Mouse (Mus musculus) midbrain, postnatal 0 days (tissue): ENCODE measurements at regions not wholly inside any gene's neighbourhood (a gene's known extent, or its start where the extent isn't known, plus 50 kb on each side); places are given as distances from the start of the nearest gene placed in this dataset.
A peak's percentile ranks its signal among the peaks of the same experiment; 100 is the strongest.

Source experiments
- ATAC-seq: fragments of 200-750 bp; cut with Nextera tagmentation; 2 replicates; pipeline ENCODE4 v1.8.0; 2017; ENCODE audit warnings: moderate number of reproducible peaks, mild to moderate bottlenecking, moderate TSS enrichment, moderate library complexity; ENCODE audit not compliant: low FRiP score
- DNase-seq: peaks from one replicate; pipeline ENCODE4 v3.0.0-alpha.2; 2015; ENCODE audit warnings: low spot score
- H3K27ac ChIP-seq: fragments of 300-500 bp; sonication (generic); 2 replicates; pipeline ENCODE4 v1.5.1; 2014; ENCODE audit warnings: low read depth, mild to moderate bottlenecking, low read length, mixed read lengths
- H3K27me3 ChIP-seq: fragments of 300-500 bp; sonication (generic); 2 replicates; pipeline ENCODE4 v1.6.1; 2014; ENCODE audit warnings: low read length, control low read depth, mixed read lengths; ENCODE audit not compliant: insufficient read depth
- H3K36me3 ChIP-seq: fragments of 300-500 bp; sonication (generic); 2 replicates; pipeline ENCODE4 v1.6.1; 2014; ENCODE audit warnings: low read length, control low read depth, mixed read lengths; ENCODE audit not compliant: insufficient read depth
- H3K4me1 ChIP-seq: fragments of 300-500 bp; sonication (generic); 2 replicates; pipeline ENCODE4 v1.6.1; 2014; ENCODE audit warnings: mild to moderate bottlenecking, control low read depth, antibody characterized with exemption, low read length, mixed read lengths; ENCODE audit not compliant: insufficient read depth
- H3K4me2 ChIP-seq: fragments of 300-500 bp; sonication (generic); 2 replicates; pipeline ENCODE4 v1.6.1; 2014; ENCODE audit warnings: low read depth, mild to moderate bottlenecking, low read length, mixed read lengths; ENCODE audit not compliant: poor library complexity, severe bottlenecking
- H3K4me3 ChIP-seq: fragments of 300-500 bp; sonication (generic); 2 replicates; pipeline ENCODE4 v1.5.1; 2014; ENCODE audit warnings: low read depth, mild to moderate bottlenecking, low read length, moderate library complexity
- H3K9ac ChIP-seq: fragments of 300-500 bp; sonication (generic); replicated peaks from 2 replicates; pipeline ENCODE4 v1.6.1; 2014; ENCODE audit warnings: mild to moderate bottlenecking, low read length, moderate library complexity, mixed read lengths; ENCODE audit not compliant: poor library complexity, severe bottlenecking
- H3K9me3 ChIP-seq: fragments of 300-500 bp; sonication (generic); 2 replicates; pipeline ENCODE4 v1.6.1; 2016; ENCODE audit warnings: low read length, control low read depth
- CTCF ChIP-seq: IDR thresholded peaks from 2 replicates; pipeline ENCODE4 v1.5.1; 2016; ENCODE audit warnings: antibody characterized with exemption, mild to moderate bottlenecking
- whole genome bisulfite sequencing: fragments of 180-500 bp; shearing (Covaris S2); extraction: QIAGEN DNeasy Blood & Tissue Kit; methylation state at CpG from one replicate; pipeline ENCODE4 v1.1.7; 2014; 5-methylcytosine and 5-hydroxymethylcytosine counted together

DNA sequence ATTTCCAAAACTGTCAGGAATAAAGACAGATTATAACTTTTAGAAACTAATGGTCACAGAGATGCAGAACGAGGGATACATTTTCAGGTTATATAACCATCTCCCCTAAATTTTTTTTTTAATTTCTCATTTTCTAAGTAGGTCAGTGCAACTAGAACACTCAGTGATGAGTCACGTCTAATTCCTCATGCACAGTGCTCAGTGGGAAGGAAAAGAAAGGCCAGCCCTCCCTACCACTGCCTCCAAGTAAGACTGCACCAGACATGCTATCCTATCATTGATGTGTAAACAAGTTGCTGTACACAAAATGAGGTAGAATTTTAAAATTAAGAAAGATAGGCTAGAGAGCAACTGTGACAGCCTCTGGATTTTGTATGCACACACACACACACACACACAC is 724.2 kb upstream of the Auts2 start:
- TF ChIP-seq CTCF: no peak
- no peaks in the 10 kb centered on the region for H3K4me1 ChIP-seq
- no peak overlapping the region for H3K27ac ChIP-seq
- 79% methylated on average over 2 of the region's 2 CpGs for WGBS
- DNase-seq: no peak
- H3K9me3 ChIP-seq: no peaks in the 10 kb centered on the region
- H3K9ac ChIP-seq: no peak overlapping the region
- no peaks in the 10 kb centered on the region for H3K27me3 ChIP-seq
- H3K4me3 ChIP-seq: no peak overlapping the region
- H3K36me3 ChIP-seq: no peaks in the 10 kb centered on the region
- no peak for ATAC-seq
- H3K4me2 ChIP-seq: no peak overlapping the region

DNA sequence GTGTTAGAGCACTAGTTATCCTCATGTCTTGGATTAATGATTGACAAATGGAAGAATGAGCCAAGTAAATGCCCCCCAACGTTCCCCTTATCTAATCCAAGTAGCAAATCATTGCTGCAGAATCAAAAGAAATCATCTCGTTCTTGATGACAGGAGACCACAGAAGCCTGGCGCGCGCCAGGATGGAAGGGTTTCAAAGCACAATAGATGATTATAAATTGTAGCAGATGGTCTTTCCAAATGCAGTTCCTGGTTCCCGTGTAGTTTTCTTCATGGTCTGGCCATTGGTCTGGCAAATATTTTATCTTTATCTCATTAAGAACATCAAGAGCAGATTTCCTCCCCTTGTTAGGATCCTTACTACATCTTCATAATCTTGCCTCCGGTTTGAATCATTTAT is 721.8 kb upstream of the Auts2 start:
- Histone ChIP-seq H3K27ac (no peak overlapping the region), H3K9me3 (no peaks in the 10 kb centered on the region), H3K36me3 (no peaks in the 10 kb centered on the region), H3K27me3 (no peaks in the 10 kb centered on the region), H3K4me3 (no peak overlapping the region), H3K4me2 (no peak overlapping the region), H3K9ac (no peak overlapping the region), H3K4me1 (no peaks in the 10 kb centered on the region)
- DNase-seq (peak; percentile 34), ATAC-seq (no peak)
- 43% methylated on average over 7 of the region's 7 CpGs for WGBS
- no peak for TF ChIP-seq CTCF

DNA sequence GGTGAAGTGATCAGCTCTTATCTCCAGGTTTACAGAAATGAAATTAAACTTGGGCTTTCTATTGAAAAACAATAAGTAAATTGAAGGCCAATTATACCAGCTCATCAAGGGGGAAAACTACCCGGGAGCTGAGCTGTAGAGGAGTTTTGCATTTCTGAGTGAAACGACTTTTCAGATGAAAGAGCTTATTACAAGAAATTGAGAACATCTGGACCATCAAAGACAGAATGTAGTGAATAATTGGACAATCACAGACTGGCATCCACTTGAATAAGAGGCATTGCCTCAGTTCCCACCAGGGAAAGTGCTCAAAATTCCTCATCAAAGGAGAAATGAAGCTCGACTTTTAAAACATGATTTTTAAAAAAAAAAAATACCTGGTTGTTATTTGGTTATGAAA is 675.7 kb upstream of the Auts2 start:
- 57% methylated on average over 3 of the region's 3 CpGs for WGBS
- no peak for DNase-seq

DNA sequence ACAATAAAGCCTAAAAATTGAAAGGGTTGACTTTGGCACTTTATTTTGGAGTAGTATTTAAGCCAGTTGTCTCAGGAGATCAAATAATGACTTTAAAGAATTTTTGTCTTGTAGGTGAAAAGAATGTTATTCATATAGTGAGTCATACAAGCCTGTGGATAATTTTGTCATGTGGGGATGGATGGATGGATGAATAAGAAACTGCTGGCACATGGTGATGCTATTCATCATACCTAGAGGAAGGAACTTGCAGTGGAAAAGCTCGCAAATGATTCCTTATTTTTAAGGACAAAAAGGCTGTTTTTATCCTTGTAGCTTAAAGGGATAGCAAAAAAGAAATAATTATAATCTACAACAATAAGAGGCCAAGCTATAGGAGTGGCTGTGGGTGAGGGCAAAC is 655.4 kb upstream of the Auts2 start:
- no peak overlapping the region for H3K27ac ChIP-seq
- no peak overlapping the region for H3K4me2 ChIP-seq
- H3K4me3 ChIP-seq: no peak overlapping the region
- H3K9me3 ChIP-seq: no peaks in the 10 kb centered on the region
- WGBS: 95% methylated on average over 1 of the region's 1 CpGs
- H3K36me3 ChIP-seq: no peaks in the 10 kb centered on the region
- H3K9ac ChIP-seq: no peak overlapping the region
- TF ChIP-seq CTCF: no peak
- no peaks in the 10 kb centered on the region for H3K27me3 ChIP-seq
- no peak for ATAC-seq
- no peaks in the 10 kb centered on the region for H3K4me1 ChIP-seq
- no peak for DNase-seq

More for the DNA sequence above, 675.7 kb upstream of the Auts2 start:
- H3K9ac ChIP-seq: no peak overlapping the region
- H3K9me3 ChIP-seq: no peaks in the 10 kb centered on the region
- no peak overlapping the region for H3K27ac ChIP-seq
- H3K4me1 ChIP-seq: no peaks in the 10 kb centered on the region
- H3K27me3 ChIP-seq: no peaks in the 10 kb centered on the region
- no peak overlapping the region for H3K4me2 ChIP-seq
- no peak for ATAC-seq
- no peak for TF ChIP-seq CTCF
- H3K36me3 ChIP-seq: no peaks in the 10 kb centered on the region
- no peak overlapping the region for H3K4me3 ChIP-seq

DNA sequence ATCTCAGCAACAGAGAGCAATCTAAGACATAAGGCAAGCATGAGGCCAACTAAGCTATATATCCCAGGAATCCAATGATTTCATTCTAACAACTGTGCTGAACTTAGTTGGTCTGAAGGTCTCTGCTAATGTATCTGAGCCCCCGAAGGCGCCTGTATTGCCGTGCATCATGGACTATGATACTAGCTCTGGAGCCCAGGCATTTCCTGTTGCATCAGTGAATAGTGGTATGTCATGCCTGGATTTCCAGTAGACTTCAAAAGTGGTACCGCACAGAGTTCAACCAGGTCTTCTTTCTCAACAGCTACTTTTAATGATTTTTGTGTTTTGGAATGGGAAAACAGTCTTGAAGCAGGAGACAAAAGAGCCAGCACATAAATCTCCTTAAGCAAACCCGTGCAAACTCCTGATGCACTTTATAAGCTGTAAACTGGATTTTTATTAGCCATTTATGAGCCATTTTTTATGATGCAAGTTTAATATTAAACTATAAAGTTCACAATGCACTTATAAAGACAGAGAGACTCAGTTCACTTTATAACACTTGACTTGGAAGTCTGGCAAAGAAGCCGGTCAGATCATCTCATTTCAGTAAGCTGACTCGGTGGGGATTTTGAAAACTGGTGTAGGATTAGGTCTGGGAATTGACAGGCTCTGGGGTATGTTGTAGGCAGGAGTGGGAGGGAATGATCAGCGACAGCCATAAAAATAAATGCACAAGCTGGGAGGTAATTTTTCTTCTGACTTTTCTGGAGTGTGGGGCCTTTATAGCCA is 646.8 kb upstream of the Auts2 start:
- H3K9me3 ChIP-seq: no peaks in the 10 kb centered on the region
- no peak overlapping the region for H3K4me3 ChIP-seq
- no peaks in the 10 kb centered on the region for H3K4me1 ChIP-seq
- 76% methylated on average over 8 of the region's 8 CpGs for WGBS
- ATAC-seq: no peak
- H3K4me2 ChIP-seq: no peak overlapping the region
- no peak for TF ChIP-seq CTCF
- no peaks in the 10 kb centered on the region for H3K27me3 ChIP-seq
- no peaks in the 10 kb centered on the region for H3K36me3 ChIP-seq
- no peak overlapping the region for H3K27ac ChIP-seq
- no peak for DNase-seq
- H3K9ac ChIP-seq: no peak overlapping the region

DNA sequence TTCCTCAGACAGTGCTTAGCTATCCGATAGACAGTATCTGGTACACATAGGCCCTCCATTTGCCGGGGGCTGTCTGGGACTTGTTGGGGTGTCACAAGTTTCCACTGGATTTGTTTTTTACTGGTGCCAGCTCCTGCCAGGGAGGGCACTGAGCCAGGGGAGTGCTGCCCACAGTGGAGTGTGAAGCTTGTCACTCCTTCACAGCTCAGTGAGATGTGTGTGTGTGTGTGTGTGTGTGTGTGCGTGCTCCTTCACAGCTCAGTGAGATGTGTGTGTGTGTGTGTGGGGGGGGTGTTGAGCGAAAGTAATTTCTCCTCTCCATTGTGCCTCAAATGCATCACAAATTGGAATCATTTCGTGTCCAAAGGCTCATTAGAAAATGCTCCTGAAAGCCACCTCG is 632.5 kb upstream of the Auts2 start:
- no peak for TF ChIP-seq CTCF
- Histone ChIP-seq H3K27me3 (no peaks in the 10 kb centered on the region; the same call in 1 of the 2 replicates), H3K9me3 (no peaks in the 10 kb centered on the region), H3K4me2 (no peak overlapping the region), H3K4me3 (no peak overlapping the region), H3K36me3 (no peaks in the 10 kb centered on the region), H3K9ac (no peak overlapping the region), H3K4me1 (no peaks in the 10 kb centered on the region), H3K27ac (no peak overlapping the region)
- ATAC-seq (no peak), DNase-seq (no peak)
- WGBS: 92% methylated on average over 6 of the region's 6 CpGs
